Mouse (Mus musculus): Measurements from ENCODE around the gene Lsm2. TPM values are rescaled to one million over a fixed set of nuclear protein-coding genes. Genes with fewer than 3 reads are reported as not detected.
"Not testable (repeated sequence)": the region's sequence is repeated elsewhere in the genome, so short reads cannot be mapped to it uniquely, and the experiment has no call there.

Gene Lsm2
- polyA plus RNA-seq, 1 experiment from 2014 or later = 219 TPM

GRCm38 (mm10) chr17:34944362-34944761 is 37.3 kb upstream of the Lsm2 start:
- ATAC-seq (replicated peaks; ENCODE audit: insufficient number of reproducible peaks, low FRiP score, low TSS enrichment, low read depth) = no peak
- no peak overlapping the region for H3K4me3 ChIP-seq (ENCODE audit: low read depth, low read length)
- H3K27ac ChIP-seq (replicated peaks; ENCODE audit: low read depth, low read length) = no peak overlapping the region

DNA sequence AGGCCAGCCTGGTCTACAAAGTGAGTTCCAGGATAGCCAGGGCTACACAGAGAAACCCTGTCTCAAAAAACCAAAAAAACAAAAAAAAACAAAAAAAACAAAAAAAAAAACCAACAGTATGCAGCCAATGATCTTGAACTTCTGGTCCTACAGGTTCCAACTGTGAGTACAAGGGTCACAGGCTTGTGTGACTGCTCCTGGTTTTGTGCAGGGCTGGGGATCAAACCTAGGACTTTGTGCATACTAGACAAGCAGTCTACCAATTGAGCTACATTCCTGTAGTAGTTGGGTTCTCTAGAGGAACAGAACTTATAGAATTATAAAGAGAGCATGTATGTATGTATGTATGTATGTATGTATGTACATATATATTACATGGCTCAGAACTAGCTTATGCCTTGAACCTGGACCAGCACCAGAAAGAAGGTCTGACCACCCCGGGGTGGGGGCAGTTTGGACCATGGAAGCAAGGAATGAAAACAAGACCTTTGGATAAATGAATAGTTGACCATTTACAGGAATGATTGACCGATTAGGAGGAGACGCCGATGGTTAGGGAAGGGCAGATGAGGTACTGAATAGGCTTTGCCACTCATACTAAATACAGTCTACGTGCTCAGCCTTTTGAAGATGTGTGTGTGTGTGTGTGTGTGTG is 35.0 kb upstream of the Lsm2 start:
- Histone ChIP-seq H3K9ac (replicated peaks; ENCODE audit: low read length) (no peak overlapping the region), H3K9me3 (replicated peaks; ENCODE audit: control insufficient read depth, low read length) (no peaks in the 10 kb centered on the region), H3K36me3 (replicated peaks; ENCODE audit: control insufficient read depth, insufficient read depth, low read depth, low read length) (peaks cover 12% of the 10 kb centered on the region), H3K27me3 (ENCODE audit: control insufficient read depth, insufficient read depth, low read length) (no peaks in the 10 kb centered on the region), H3K4me2 (ENCODE audit: low read depth, low read length) (no peak overlapping the region), H3K4me1 (ENCODE audit: control insufficient read depth, insufficient read depth, low read length) (peaks cover 4% of the 10 kb centered on the region; the same call in 1 of the 2 replicates), H3K27ac (replicated peaks; ENCODE audit: low read depth, low read length) (no peak overlapping the region), H3K4me3 (ENCODE audit: low read depth, low read length) (no peak overlapping the region)
- ATAC-seq (replicated peaks; ENCODE audit: insufficient number of reproducible peaks, low FRiP score, low TSS enrichment, low read depth) = no peak
- no peak for DNase-seq (ENCODE audit: low spot score)
- 87% methylated on average over 5 of the region's 5 CpGs for WGBS

More at GRCm38 (mm10) chr17:34944362-34944761, 37.3 kb upstream of the Lsm2 start:
- H3K4me2 ChIP-seq (ENCODE audit: low read depth, low read length) = no peak overlapping the region
- H3K4me1 ChIP-seq (ENCODE audit: control insufficient read depth, insufficient read depth, low read length) = no peaks in the 10 kb centered on the region
- H3K36me3 ChIP-seq (replicated peaks; ENCODE audit: control insufficient read depth, insufficient read depth, low read depth, low read length) = no peaks in the 10 kb centered on the region
- H3K27me3 ChIP-seq (ENCODE audit: control insufficient read depth, insufficient read depth, low read length) = no peaks in the 10 kb centered on the region
- no peaks in the 10 kb centered on the region for H3K9me3 ChIP-seq (replicated peaks; ENCODE audit: control insufficient read depth, low read length)
- no peak overlapping the region for H3K9ac ChIP-seq (replicated peaks; ENCODE audit: low read length)
- DNase-seq (ENCODE audit: low spot score) = no peak

DNA sequence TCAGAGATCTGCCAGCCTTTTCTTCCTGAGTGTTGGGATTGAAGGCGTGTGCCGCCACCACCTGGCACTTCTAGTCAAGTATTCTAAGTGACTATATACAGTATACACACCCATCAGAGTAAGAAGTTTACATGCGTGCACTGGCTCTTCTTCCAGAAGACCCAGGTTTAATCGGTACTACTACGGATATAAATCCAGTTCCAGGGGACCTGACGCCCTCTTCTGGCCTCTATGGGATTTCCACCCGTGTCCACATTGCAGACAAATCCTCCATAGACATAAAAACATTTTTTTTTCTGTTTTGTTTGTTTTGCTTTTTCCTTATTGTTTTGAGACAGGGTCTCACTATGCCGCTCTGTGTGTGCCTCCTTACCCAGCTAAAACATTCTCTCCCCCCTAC is 34.1 kb upstream of the Lsm2 start:
- DNase-seq (ENCODE audit: low spot score) (peak; percentile 67), ATAC-seq (replicated peaks; ENCODE audit: insufficient number of reproducible peaks, low FRiP score, low TSS enrichment, low read depth) (no peak)
- no peaks in the 10 kb centered on the region for H3K27me3 ChIP-seq (ENCODE audit: control insufficient read depth, insufficient read depth, low read length)
- H3K9ac ChIP-seq (replicated peaks; ENCODE audit: low read length) = no peak overlapping the region
- 28% methylated on average over 8 of the region's 8 CpGs for WGBS
- H3K36me3 ChIP-seq (replicated peaks; ENCODE audit: control insufficient read depth, insufficient read depth, low read depth, low read length) = peaks cover 12% of the 10 kb centered on the region
- peaks cover 4% of the 10 kb centered on the region; the same call in 1 of the 2 replicates for H3K4me1 ChIP-seq (ENCODE audit: control insufficient read depth, insufficient read depth, low read length)
- no peaks in the 10 kb centered on the region for H3K9me3 ChIP-seq (replicated peaks; ENCODE audit: control insufficient read depth, low read length)
- H3K27ac ChIP-seq (replicated peaks; ENCODE audit: low read depth, low read length) = no peak overlapping the region
- H3K4me2 ChIP-seq (ENCODE audit: low read depth, low read length) = no peak overlapping the region
- no peak overlapping the region for H3K4me3 ChIP-seq (ENCODE audit: low read depth, low read length)

- not testable (repeated sequence) for H3K27me3 ChIP-seq (ENCODE audit: control insufficient read depth, insufficient read depth, low read length); DNase-seq (ENCODE audit: low spot score); ATAC-seq (replicated peaks; ENCODE audit: insufficient number of reproducible peaks, low FRiP score, low TSS enrichment, low read depth); H3K27ac ChIP-seq (replicated peaks; ENCODE audit: low read depth, low read length); H3K9me3 ChIP-seq (replicated peaks; ENCODE audit: control insufficient read depth, low read length); H3K4me1 ChIP-seq (ENCODE audit: control insufficient read depth, insufficient read depth, low read length); H3K4me2 ChIP-seq (ENCODE audit: low read depth, low read length); H3K9ac ChIP-seq (replicated peaks; ENCODE audit: low read length); H3K4me3 ChIP-seq (ENCODE audit: low read depth, low read length)
- peaks cover 12% of the 10 kb centered on the region for H3K36me3 ChIP-seq (replicated peaks; ENCODE audit: control insufficient read depth, insufficient read depth, low read depth, low read length)
- 61% methylated on average over 9 of the region's 9 CpGs for WGBS
These were observed 32.7 kb upstream of the Lsm2 start for GRCm38 (mm10) chr17:34948721-34949552.

- DNase-seq (ENCODE audit: low spot score) (no peak), ATAC-seq (replicated peaks; ENCODE audit: insufficient number of reproducible peaks, low FRiP score, low TSS enrichment, low read depth) (no peak)
- 34% methylated on average over 4 of the region's 4 CpGs for WGBS
- Histone ChIP-seq H3K9me3 (replicated peaks; ENCODE audit: control insufficient read depth, low read length) (no peaks in the 10 kb centered on the region), H3K9ac (replicated peaks; ENCODE audit: low read length) (no peak overlapping the region), H3K4me2 (ENCODE audit: low read depth, low read length) (no peak overlapping the region), H3K36me3 (replicated peaks; ENCODE audit: control insufficient read depth, insufficient read depth, low read depth, low read length) (peaks cover 12% of the 10 kb centered on the region), H3K27ac (replicated peaks; ENCODE audit: low read depth, low read length) (0 out of 2 replicates have a peak overlapping the region, but pooled peaks have one; percentile 16), H3K4me1 (ENCODE audit: control insufficient read depth, insufficient read depth, low read length) (peaks cover 4% of the 10 kb centered on the region; the same call in 1 of the 2 replicates), H3K27me3 (ENCODE audit: control insufficient read depth, insufficient read depth, low read length) (no peaks in the 10 kb centered on the region), H3K4me3 (ENCODE audit: low read depth, low read length) (peak overlapping the region; percentile 4; the same call in 1 of the 2 replicates)
These were observed 32.1 kb upstream of the Lsm2 start for GRCm38 (mm10) chr17:34949553-34949969.

GRCm38 (mm10) chr17:34950514-34951455 is 30.9 kb upstream of the Lsm2 start:
- Histone ChIP-seq H3K36me3 (replicated peaks; ENCODE audit: control insufficient read depth, insufficient read depth, low read depth, low read length) (peaks cover 12% of the 10 kb centered on the region), H3K4me3 (ENCODE audit: low read depth, low read length) (peak overlapping the region; percentile 97), H3K4me1 (ENCODE audit: control insufficient read depth, insufficient read depth, low read length) (peaks cover 4% of the 10 kb centered on the region; the same call in 1 of the 2 replicates), H3K9me3 (replicated peaks; ENCODE audit: control insufficient read depth, low read length) (no peaks in the 10 kb centered on the region), H3K27ac (replicated peaks; ENCODE audit: low read depth, low read length) (peak overlapping the region; percentile 93), H3K27me3 (ENCODE audit: control insufficient read depth, insufficient read depth, low read length) (no peaks in the 10 kb centered on the region), H3K9ac (replicated peaks; ENCODE audit: low read length) (peak overlapping the region; percentile 99), H3K4me2 (ENCODE audit: low read depth, low read length) (peak overlapping the region; percentile 42)
- 31% methylated on average over 10 of the region's 10 CpGs for WGBS
- no peak for ATAC-seq (replicated peaks; ENCODE audit: insufficient number of reproducible peaks, low FRiP score, low TSS enrichment, low read depth)
- DNase-seq (ENCODE audit: low spot score) = no peak

DNA sequence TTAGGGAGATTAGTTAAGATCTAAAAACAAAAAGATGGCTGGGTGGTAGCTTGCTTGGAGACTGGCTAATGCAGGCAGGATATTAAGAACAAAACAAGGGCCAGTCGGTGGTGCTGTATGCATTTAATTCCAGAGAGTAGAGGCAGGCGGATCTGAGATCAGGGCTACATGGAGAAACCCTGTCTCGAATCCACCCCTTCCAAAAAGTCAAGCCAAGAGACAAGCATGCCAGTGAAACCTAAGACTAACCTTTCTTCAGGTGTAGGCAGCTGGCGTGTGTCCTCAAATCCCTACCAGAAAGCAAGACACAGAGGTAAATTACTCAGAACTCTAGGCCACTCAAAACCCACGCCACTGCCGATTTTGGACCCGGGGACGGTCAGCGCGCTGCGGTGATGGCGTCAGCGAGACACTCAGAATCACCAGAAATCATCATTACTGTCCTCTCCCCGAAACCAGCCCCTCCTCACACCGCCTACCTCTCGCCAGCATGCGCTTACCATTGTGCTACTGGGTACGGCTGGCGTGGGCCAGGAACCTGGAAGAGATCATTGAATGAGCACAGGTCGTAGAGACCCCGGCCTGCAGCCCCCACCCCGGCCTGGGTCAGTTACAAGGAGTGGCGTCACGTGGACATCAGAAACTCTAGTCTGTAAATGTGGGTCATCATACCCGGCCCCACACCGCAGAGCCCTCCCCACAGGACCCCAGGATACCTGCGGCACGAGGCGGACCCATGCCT is 29.9 kb upstream of the Lsm2 start:
- peaks cover 4% of the 10 kb centered on the region; the same call in 1 of the 2 replicates for H3K4me1 ChIP-seq (ENCODE audit: control insufficient read depth, insufficient read depth, low read length)
- H3K9ac ChIP-seq (replicated peaks; ENCODE audit: low read length) = peak overlapping the region; percentile 99
- peaks cover 12% of the 10 kb centered on the region for H3K36me3 ChIP-seq (replicated peaks; ENCODE audit: control insufficient read depth, insufficient read depth, low read depth, low read length)
- H3K27ac ChIP-seq (replicated peaks; ENCODE audit: low read depth, low read length) = peak overlapping the region; percentile 93
- H3K9me3 ChIP-seq (replicated peaks; ENCODE audit: control insufficient read depth, low read length) = no peaks in the 10 kb centered on the region
- peak overlapping the region; percentile 97 for H3K4me3 ChIP-seq (ENCODE audit: low read depth, low read length)
- no peaks in the 10 kb centered on the region for H3K27me3 ChIP-seq (ENCODE audit: control insufficient read depth, insufficient read depth, low read length)
- under 1% methylated on average over 29 of the region's 29 CpGs for WGBS
- DNase-seq (ENCODE audit: low spot score) = no peak
- ATAC-seq (replicated peaks; ENCODE audit: insufficient number of reproducible peaks, low FRiP score, low TSS enrichment, low read depth) = peak; percentile 41; the same call in 1 of the 2 replicates
- H3K4me2 ChIP-seq (ENCODE audit: low read depth, low read length) = peak overlapping the region; percentile 42

All from embryonic facial prominence, embryonic 11.5 days (tissue).